Mouse (Mus musculus): ENCODE data around the gene Tshz2.

The Tshz2 gene

GRCm38 (mm10) chr2:170054943-170055342 lies 422.1 kb downstream of the Tshz2 start:
- DNase-seq: no peak

GRCm38 (mm10) chr2:170055413-170055812 lies 422.6 kb downstream of the Tshz2 start:
- peak; percentile 62 for DNase-seq

- no peak for DNase-seq
These were observed 426.0 kb downstream of the Tshz2 start for GRCm38 (mm10) chr2:170058774-170059173.

- peak; percentile 73 for DNase-seq
These were observed 427.3 kb downstream of the Tshz2 start for GRCm38 (mm10) chr2:170060066-170060465.

GRCm38 (mm10) chr2:170062378-170062777 lies 429.6 kb downstream of the Tshz2 start:
- DNase-seq: no peak

GRCm38 (mm10) chr2:170069976-170070375 lies 437.2 kb downstream of the Tshz2 start:
- DNase-seq: no peak

GRCm38 (mm10) chr2:170070641-170071241 lies 437.9 kb downstream of the Tshz2 start:
- DNase-seq: no peak

GRCm38 (mm10) chr2:170076941-170077490 lies 444.2 kb downstream of the Tshz2 start:
- no peak for DNase-seq

- no peak for DNase-seq
These were observed 445.2 kb downstream of the Tshz2 start for GRCm38 (mm10) chr2:170078041-170078440.

GRCm38 (mm10) chr2:170078442-170079017 lies 445.7 kb downstream of the Tshz2 start:
- DNase-seq: peak; percentile 14

- DNase-seq: no peak
These were observed 459.0 kb downstream of the Tshz2 start for GRCm38 (mm10) chr2:170091563-170092443.

- DNase-seq: no peak
These were observed 461.4 kb downstream of the Tshz2 start for GRCm38 (mm10) chr2:170094220-170094619.

GRCm38 (mm10) chr2:170094871-170095270 lies 462.1 kb downstream of the Tshz2 start:
- no peak for DNase-seq

- DNase-seq: peak; percentile 95
These were observed 468.3 kb downstream of the Tshz2 start for GRCm38 (mm10) chr2:170101132-170101531.

GRCm38 (mm10) chr2:170101932-170102331 lies 469.1 kb downstream of the Tshz2 start:
- DNase-seq: no peak

- no peak for DNase-seq
These were observed 470.5 kb downstream of the Tshz2 start for GRCm38 (mm10) chr2:170103341-170103740.

- DNase-seq: peak; percentile 70
These were observed 471.0 kb downstream of the Tshz2 start for GRCm38 (mm10) chr2:170103852-170104251.

GRCm38 (mm10) chr2:170104396-170104795 lies 471.6 kb downstream of the Tshz2 start:
- DNase-seq: peak; percentile 17

- no peak for DNase-seq
These were observed 473.2 kb downstream of the Tshz2 start for GRCm38 (mm10) chr2:170106000-170106399.

GRCm38 (mm10) chr2:170107791-170108190 lies 475.0 kb downstream of the Tshz2 start:
- no peak for DNase-seq

GRCm38 (mm10) chr2:170109528-170109927 lies 476.7 kb downstream of the Tshz2 start:
- no peak for DNase-seq

- DNase-seq: no peak
These were observed 477.5 kb downstream of the Tshz2 start for GRCm38 (mm10) chr2:170110306-170110705.

GRCm38 (mm10) chr2:170116704-170117281 lies 484.0 kb downstream of the Tshz2 start:
- DNase-seq: peak; percentile 75

Measured in thymus, postnatal 14 days (tissue).